Mouse (Mus musculus): ENCODE measurements at regions not wholly inside any gene's neighbourhood (a gene's known extent, or its start where the extent isn't known, plus 50 kb on each side); places are given as distances from the start of the nearest gene placed in this dataset.

DNA sequence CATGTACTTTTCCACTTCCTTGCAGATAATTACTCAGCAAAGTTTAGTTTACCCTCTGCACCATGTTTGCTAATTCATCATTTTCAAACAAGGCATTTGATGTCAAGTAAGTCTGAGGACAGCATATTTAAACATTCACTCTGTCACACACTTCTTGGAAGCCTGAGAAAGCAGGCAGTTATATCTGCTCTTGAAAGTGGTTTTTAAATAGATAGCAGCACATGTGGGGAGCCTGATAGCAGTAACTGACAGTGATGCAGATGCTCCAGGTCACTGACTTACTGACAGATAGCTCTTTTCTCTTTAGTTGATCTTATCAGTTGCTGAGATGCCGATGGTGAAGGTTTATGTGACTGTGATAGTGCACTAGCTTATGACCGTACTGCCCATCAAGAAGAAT, 380.9 kb downstream of the Gm16223 start:
- TF ChIP-seq EP300 (IDR thresholded peaks at IDR 0.05; ENCODE audit: low read depth) (no peak), CTCF (IDR thresholded peaks at IDR 0.05; ENCODE audit: low read depth) (no peak)

Measured in liver, postnatal 0 days (tissue).